Mouse (Mus musculus) urinary bladder, postnatal 0 days (tissue): ENCODE data around the gene AI464131. TPM values are rescaled to one million over a fixed set of nuclear protein-coding genes. Genes with fewer than 3 reads are reported as not detected.

Source experiments
- polyA plus RNA-seq: library from polyadenylated mRNA; unstranded; fragments of >200 nt; fragmentation: Nextera tagmentation; extraction: Ambion mirVana; gene quantifications from 2 replicates; pipeline ENCODE4 v1.2.1, GENCODE M21; 2015

The AI464131 gene
- 7.5 and 7.8 TPM in 2 replicates for polyA plus RNA-seq

DNA sequence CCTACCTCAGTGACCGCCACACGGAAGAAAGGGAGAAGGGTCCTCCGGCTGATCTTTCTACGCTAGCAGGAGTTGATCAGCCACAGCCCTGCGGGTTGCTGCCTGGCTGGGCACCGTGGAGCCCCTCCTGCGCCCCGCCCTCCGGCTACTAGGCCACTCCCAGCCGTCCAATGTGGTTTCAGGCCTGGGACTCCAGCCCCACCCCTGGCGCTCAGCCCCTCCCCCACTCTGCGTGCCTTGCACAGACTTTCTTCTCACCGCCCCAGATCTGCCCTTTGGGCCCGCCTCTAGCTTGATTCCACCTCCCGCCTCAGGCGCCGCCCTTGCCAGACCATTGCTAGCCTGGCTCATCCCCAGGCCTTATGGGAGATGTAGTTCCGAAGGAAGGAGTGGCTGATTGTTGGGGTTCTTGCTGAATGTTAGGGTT, at the start of gene AI464131:
Gene AI464131 (minus strand): TSS at position 91 of the 427 bp plus-strand sequence.

GRCm38 (mm10) chr4:41517233-41517632, 14.4 kb upstream of the AI464131 start, which contains the start of gene 1110017D15Rik:
TSS of gene 1110017D15Rik (minus strand) at chr4:41517333.

DNA sequence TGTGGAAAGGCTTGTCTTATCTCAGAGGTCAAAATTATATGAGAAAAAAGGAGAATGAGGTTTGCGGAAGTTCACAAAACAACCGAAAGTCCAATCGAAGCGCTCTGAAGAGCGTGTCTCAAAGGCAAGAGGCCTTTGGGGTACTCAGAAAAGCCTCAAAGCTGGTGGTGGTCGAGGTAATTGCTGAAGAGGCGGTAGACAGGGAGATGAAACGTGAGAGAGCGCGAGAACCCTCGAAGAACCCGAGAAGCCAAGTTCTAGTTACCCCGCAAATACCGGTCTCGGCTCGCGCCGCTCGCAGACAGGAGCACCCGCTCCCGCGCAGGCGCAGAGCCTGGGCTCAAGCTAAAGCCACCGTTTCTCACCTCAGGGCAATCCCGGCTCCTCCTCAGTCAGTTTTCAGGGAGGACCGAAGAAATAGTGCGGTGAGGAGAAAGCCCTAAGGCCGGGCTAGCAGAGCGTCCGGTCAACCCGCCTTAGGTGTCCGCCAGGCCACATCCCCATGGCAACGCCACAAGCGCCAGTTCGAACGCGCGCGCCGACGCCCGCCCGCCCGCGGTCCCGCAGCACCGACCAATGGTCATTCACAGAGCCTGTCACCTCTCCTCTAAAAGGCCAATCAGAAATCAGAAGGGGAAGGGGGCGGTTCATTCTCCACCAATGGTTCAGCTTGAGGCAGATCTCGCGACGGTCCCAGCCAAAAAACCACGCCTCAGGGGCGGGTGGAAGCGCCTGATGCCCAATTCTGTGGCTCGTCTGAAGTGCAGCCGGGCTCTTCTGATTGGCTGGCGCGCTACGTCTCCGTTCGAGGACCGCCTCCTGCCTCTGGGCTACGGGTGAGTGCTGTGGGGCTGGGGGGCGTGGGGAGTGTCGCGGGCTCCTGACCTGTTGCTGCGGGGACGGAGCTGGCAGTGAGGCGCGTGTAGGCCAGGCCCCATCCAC, 38.3 kb downstream of the AI464131 start, which contains the start of the genes Kif24 and Nudt2:
Gene Kif24 (minus strand): TSS at position 543 of the 942 bp plus-strand sequence.
Gene Nudt2 (plus strand): TSS at position 807 of the 942 bp plus-strand sequence.

Other genes starting within 250 kb of the AI464131 start
- 25.4 and 32.7 TPM in 2 replicates for gene Ubap2, start 227.9 kb downstream of the AI464131 start, polyA plus RNA-seq
- gene Dcaf12, start 188.2 kb downstream of the AI464131 start, polyA plus RNA-seq, result 41.5 and 43.2 TPM in 2 replicates
- gene Ubap1, start 154.1 kb downstream of the AI464131 start, polyA plus RNA-seq, result 42.1 and 48.8 TPM in 2 replicates
- gene Kif24, start 38.2 kb downstream of the AI464131 start, polyA plus RNA-seq, result 0.92 and 1.6 TPM in 2 replicates
- gene Nudt2, start 37.9 kb downstream of the AI464131 start, polyA plus RNA-seq, result 32.5 and 40.2 TPM in 2 replicates
- gene 1110017D15Rik, start 14.3 kb upstream of the AI464131 start, polyA plus RNA-seq, result not detected in 2 replicates
- 2.5 and 3.2 TPM in 2 replicates for gene Fam219a, start 66.5 kb upstream of the AI464131 start, polyA plus RNA-seq
- gene Dnaic1, start 66.7 kb upstream of the AI464131 start, polyA plus RNA-seq, result 33.2 and 39.3 TPM in 2 replicates
- gene Enho, start 137.2 kb upstream of the AI464131 start, polyA plus RNA-seq, result 164 and 167 TPM in 2 replicates
- gene Cntfr, start 194.0 kb upstream of the AI464131 start, polyA plus RNA-seq, result 9.7 and 10.5 TPM in 2 replicates
- gene Il11ra1, start 196.9 kb upstream of the AI464131 start, polyA plus RNA-seq, result 107 and 116 TPM in 2 replicates
- gene Rpp25l, start 210.5 kb upstream of the AI464131 start, polyA plus RNA-seq, result 32.1 and 36.3 TPM in 2 replicates
- gene Dctn3, start 220.1 kb upstream of the AI464131 start, polyA plus RNA-seq, result 98.6 and 120 TPM in 2 replicates
- not detected in 2 replicates for gene Arid3c, start 228.1 kb upstream of the AI464131 start, polyA plus RNA-seq